Mouse (Mus musculus): ENCODE results near the gene Atg14.
"Not testable (repeated sequence)": the region's sequence is repeated elsewhere in the genome, so short reads cannot be mapped to it uniquely, and the experiment has no call there.

The Atg14 gene

DNA sequence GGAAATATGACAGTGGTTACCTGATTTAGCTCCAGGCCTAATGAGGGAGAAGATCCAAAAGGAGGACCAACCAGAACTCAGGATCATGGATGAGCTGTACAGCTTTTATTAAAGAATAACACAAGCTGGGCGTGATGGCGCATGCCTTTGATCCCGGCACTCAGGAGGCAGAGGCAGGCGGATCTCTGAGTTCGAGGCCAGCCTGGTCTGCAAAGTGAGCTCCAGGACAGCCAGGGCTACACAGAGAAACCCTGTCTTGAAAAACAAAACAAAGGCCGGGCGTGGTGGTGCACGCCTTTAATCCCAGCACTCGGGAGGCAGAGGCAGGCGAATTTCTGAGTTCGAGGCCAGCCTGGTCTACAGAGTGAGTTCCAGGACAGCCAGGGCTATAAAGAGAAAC lies at the start of gene Atg14:
Gene Atg14 (minus strand): TSS at position 101 of the 400 bp plus-strand sequence.
- not testable (repeated sequence) for DNase-seq (ENCODE audit: extremely low read depth, low read depth, low spot score)

DNA sequence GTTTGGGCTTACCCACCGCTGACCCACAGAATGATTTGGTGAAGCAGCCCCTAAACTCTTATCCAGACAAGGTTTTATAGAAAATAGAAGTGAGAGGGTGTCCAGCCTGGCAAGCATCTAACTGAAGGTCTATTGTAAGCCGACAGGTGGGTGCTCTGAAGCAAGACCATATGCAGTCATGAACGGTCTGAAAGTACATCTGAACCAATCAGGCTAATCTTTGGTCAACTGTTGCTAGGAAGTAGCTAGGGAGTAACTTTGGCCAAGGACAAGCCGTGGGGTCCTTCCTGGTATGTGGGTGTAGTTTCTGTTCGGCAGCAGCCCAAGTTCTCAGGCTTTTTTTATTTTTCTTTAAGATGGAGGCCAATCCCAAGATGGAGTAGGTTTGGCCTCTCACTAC lies 48.4 kb upstream of the Atg14 start:
- no peak for DNase-seq (ENCODE audit: extremely low read depth, low read depth, low spot score)

DNA sequence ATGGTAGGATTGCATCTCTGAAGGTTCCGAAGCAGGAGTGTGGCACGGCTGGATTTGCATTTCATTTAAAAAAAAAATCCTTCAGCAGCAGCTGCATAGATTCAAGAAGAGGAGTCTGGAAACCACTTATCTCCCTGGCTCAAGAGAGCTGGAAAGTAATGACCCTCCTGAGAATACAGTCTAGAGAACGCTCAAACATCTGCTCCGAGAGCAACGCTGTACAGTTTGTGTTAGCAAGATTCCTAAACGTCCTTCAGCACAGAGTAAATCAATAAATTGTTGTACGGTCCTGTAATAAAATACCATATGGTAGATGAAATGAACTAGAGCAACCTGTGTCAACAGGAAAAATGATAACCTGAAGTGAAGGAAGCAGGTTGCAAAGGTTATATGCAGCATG lies 42.8 kb upstream of the Atg14 start:
- no peak for DNase-seq (ENCODE audit: extremely low read depth, low read depth, low spot score)

DNA sequence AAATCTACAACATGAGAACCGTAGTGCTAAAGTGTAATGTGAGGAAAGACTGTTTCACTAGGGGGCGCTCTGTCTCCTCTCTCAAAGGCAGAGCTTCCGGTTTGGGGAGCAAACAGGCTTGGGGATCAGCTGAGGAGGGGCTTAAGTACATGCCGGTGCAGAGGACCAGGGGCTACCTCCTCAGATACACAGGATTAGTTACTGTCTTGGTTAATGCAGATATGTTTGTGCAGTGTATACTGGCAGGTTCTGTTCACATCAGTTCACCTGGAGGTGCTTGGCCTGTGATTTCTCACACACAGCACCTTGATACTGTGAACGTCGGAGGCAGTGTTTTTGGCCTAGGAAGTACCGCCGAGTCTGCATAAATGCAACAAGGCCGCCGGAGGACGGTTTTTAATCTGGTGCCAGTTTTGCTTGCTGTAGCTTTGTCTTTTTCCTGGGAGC lies 27.5 kb upstream of the Atg14 start:
- no peak for DNase-seq (ENCODE audit: extremely low read depth, low read depth, low spot score)

DNA sequence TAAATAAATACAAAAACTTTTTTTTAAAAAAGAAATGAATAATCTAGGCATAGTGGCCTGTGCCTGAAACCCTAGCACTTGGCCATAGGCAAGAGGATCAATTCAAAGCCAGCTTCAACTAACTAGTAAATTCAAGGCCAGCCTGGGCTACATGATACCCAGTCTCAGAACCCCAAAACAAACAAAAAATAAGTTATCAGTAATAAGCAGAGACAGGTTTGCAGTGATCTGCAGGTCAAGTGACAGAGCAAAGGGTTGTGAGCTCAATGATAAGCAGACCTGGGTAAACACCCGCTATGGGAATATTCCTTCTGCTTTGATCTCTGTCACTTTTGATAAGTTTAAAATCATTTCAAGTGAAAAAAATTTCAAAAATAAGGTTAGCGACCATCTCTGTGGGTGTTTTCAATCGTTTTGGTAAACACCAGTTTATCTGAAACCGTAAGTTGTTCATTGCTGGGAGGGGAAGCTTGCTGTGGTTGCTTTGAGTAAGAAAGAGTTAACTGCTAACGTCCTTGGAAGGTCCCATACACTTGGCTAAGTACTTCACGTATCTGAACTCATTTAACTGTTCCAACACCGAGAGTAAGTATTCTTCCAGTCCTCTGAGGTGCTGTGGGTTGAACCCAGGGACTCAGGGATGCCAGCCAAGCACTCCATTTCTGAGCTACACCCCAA lies 24.1 kb upstream of the Atg14 start:
- DNase-seq (ENCODE audit: extremely low read depth, low read depth, low spot score) = no peak

DNA sequence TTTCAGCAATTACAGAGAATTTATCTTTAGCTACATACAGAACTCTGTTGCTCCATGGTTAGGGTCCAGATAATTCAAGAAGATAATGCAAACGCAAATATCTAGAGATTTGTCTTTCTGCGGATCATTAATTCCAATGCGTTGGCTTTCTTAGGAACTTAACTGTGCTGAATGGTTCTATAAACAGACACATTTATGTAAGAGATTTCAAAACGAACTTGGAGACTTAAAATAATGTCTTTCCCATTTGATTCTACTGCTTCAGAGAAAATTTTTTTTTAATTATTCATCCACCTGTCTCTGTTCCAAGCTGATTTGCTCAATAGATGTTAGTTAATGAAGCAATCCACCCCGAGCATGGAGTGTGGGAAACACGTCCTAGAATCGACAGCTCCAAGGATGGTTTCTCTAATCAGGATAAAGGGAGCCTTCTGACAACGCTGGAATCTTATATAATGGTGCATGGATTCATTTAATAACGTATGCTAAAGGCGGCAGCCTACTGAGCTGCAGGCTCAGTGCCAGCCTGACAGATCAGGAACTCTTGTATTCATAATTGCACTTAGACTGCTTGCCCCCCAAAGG lies 20.0 kb upstream of the Atg14 start:
- no peak for DNase-seq (ENCODE audit: extremely low read depth, low read depth, low spot score)

DNA sequence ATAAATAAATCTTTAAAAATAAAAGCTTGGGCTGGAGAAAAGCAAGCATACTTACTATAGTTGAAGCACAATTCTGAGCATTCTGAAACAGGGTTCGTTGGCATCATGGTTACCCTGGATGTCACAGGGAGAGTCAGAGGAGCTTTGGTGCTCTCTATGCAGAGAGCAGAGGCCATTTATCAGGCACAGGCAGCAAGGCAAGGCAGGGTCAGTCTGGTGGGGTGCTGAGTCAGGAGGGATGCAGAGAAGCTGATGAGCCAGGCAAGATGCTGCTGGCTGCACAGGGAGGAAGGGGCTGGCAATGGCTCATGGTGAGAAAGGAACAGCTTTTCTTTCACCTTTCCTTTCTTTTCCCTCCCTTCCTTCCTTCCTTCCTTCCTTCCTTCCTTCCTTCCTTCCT lies 19.0 kb upstream of the Atg14 start:
- no peak for DNase-seq (ENCODE audit: extremely low read depth, low read depth, low spot score)

DNA sequence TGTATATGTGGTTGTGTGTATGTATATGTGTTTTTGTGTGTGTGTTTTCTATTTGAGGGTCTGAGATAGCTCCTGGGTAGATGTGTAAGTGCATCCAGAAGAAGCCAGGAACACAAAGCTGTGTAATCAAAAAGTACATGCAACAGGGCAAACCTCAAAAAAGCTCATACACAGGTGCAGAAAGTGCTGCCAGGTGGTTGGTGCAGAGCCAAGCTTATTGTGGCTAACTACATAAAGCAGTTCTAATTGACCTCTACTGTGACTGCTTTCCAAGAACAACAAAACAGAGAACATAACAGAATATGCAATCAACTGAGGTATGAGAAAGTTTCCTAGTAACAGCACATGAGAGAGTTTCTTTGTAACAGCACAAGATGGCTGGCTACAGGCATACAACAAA lies 13.9 kb upstream of the Atg14 start:
- no peak for DNase-seq (ENCODE audit: extremely low read depth, low read depth, low spot score)

DNA sequence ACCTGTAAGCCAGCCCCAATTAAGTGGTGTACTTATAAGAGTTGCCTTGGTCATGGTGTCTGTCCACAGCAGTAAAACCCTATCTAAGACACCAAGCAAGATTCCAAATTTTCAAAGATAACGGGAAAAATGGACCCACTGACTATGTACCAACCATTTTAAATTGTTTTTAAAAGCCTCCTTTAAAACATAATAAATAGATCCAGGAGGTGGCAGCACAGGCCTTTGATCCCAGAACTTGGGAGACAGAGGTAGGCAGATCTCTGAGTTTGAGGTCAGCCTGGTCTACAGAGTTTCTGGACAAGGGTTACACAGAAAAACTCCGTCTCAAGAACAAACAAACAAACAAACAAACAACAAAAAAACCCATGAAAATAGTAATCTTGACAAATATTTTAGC lies 11.2 kb upstream of the Atg14 start:
- no peak for DNase-seq (ENCODE audit: extremely low read depth, low read depth, low spot score)

DNA sequence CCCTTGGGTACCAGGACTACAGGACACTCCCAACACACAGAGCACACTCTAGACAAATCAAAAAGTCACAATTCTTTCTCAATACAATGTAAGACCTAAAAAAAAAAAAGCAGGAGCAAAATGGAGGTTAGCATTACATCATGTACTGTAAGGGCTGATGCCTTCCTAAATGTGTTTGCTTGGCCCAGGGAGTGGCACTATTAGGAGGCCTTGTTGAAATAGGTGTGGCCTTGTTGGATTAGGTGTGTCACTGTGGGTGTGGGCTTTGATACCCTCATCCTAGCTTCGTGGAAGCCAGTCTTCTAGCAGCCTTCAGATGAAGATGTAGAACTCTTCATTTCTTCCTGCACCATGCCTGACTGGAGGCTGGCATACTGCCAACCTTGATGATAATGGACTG lies 10.8 kb upstream of the Atg14 start:
- no peak for DNase-seq (ENCODE audit: extremely low read depth, low read depth, low spot score)

DNA sequence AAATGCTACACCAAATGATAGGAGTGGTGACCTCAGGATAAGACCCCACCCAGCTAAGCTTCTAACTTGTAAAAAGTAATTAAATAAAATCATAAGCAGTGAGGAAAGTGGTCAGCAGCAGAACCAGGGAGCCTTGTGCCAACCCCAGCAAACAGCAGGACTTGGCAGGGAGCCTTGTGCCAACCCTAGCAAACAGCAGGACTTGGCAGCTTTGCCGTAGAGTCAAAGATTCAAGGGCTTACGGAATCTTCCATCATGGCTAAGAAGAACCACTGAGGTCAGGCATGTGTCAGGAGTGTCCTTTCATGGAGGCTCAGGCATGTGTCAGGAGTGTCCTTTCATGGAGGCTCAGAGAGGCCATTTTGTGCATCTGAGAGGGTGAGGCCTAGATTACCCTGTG lies 7.6 kb upstream of the Atg14 start:
- DNase-seq (ENCODE audit: extremely low read depth, low read depth, low spot score) = no peak

DNA sequence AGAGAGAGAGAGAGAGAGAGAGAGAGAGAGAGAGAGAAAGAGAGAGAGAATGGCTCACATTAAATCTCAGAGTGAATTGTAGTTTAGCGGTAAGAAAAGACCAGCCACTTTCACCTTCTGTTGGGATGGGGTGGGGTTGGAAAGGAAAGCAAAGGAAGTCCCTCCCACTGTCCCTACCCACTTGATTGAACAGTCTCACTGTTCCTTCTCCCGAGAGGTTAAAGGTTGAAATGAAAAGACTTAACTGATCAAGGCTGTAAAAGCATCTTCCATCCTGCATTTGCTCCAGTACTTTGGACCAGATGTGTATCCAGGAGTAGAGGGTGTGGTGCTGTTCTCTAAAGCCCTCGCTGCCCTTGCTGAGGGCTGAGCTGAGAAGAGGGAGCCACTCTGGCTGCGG lies 6.2 kb upstream of the Atg14 start:
- no peak for DNase-seq (ENCODE audit: extremely low read depth, low read depth, low spot score)

DNA sequence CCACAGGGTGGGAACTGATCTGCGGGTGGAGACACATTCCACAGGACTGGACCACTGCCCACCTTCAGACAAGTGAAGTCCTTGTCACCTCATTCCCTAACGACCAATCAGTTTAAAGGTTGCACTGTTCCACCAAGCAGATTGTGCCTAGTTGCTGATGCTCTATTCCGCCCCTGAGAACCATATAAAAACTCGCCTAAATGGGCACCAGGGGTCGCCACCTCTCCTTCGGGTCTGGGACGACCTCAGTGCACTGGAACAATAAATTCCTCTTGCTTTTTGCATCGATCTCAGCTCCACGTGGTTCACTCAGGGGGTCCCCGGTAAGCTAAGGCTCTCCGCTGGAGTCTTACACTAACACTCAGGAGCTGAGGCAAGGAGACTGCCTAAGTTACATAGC lies 4.3 kb upstream of the Atg14 start:
- no peak for DNase-seq (ENCODE audit: extremely low read depth, low read depth, low spot score)

DNA sequence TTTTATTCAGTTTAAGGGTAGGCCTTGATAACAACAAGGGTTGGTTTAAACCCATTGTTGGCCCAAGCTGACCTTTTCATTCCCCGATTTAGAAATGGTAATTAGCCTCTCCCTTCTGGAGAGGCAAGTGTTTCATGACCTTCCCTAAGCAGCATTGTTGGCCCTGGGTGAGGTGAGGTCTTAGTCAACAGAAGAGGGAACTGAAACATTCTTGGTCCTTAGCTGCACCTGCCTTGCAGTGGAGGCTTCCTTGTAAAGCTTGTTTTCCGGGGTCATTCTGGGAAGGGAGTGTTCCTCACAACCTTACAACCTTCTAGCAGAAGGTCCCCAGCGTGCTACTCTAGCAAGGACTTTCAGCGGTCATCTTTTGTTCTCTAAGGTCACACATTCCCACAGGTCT lies 2.3 kb upstream of the Atg14 start:
- no peak for DNase-seq (ENCODE audit: extremely low read depth, low read depth, low spot score)

DNA sequence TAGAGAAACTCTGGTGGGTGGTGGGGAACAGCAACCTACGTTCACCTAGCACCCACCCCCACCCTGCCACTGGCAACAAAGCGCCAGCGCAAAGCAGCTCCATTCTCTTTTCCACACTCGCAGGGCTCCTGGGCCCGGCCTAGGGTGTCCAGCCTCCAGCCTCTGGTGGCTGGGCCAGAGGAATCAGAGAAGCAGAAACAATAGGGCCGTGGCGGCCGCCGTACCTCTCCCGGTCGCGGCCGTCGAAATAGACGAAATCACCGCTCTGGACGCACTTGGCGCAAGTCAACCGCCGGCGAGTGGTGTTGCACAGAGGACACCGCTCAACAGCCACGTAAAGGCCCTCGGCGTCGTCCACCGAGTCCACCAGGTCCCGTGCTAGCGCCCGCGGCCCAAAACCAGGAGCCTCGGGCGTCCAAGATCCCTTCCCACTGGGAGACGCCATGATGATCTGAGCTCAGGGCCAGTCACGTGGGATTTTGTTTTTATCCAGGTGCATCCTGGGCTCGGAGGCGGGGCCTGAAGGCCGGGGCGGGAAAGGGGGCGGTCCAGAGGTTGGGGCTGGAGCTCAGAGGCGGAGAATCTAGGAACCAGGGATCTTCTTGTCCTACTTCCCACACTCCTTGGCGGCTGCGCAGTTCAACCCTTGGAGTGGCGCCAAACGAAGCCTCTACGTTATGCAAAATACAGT lies 2.3 kb downstream of the Atg14 start:
- peak; percentile 74 for DNase-seq (ENCODE audit: extremely low read depth, low read depth, low spot score)

DNA sequence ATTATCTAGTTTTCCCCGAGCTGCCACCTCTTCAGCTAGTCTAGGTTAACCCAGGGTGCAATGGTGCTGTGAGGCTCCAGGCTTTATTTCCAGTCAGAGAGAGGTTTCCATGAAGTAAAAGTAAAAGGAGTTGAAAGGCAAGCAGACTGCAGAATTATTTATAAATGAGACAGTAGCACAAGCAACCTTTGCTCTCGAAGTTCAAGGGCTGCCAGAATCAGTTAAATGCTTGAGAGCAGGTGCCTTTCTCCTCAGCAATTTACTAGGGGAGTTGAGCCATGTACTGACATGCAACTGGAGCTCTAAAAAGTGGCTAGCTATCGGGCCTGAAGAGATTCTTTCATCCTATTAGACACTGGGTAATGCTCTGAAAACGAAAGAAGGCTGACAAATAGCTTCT lies 7.3 kb downstream of the Atg14 start:
- no peak for DNase-seq (ENCODE audit: extremely low read depth, low read depth, low spot score)

DNA sequence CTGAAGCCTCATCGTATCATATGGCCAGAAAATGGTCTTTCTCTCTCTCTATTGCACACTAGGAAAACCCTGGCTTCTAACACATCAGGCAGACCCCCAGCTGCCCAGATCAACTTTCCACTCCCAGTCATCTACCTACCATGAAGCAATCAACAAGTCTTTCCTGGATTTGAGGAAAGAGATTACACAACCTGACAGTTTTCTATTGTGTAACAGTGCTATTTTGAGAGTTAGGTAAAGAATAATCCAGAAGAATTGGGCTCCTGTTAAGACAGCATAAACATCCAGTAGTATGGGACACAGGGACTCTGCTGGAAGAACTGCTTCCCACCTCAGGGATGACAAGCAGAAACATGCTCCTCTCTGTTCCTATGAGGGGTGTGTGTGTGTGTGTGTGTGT lies 7.9 kb downstream of the Atg14 start:
- peak; percentile 74 for DNase-seq (ENCODE audit: extremely low read depth, low read depth, low spot score)

DNA sequence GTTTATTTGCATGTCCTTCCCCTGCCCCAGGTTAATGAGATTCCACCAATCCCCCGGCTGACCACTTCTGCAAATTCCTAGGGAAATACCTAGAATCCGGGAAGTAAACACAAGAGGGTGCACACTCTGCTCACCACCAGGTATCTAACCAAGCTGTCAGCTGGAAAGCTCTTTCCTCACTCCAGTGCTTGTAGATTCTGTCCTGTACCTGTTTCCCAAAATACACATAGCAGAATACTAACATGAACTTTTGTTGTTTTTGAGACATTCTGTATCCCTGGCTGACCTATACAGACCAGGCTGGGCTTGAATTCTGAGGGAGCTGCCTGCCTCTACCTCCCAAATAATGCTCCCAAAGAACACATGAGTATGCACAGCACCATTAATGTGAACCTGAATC lies 9.7 kb downstream of the Atg14 start:
- DNase-seq (ENCODE audit: extremely low read depth, low read depth, low spot score) = no peak

DNA sequence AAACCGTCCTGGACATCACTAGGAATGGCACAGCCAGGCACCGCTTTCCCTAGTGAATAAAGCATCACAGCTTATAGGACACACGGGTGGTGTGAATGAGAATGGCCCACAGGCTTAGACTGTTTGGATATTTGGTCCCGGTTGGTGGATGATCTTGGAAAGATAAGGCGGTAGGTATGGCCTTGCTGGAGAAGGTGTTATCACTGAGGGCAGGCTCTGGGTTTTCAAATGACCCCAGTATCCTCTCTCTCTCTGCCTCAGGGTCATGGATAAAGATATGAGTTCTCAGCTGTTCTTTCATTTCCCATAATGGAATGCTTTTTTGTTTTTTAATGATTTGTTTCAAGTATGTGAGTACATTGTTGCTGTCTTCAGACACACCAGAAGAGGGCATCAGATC lies 15.2 kb downstream of the Atg14 start:
- no peak for DNase-seq (ENCODE audit: extremely low read depth, low read depth, low spot score)

DNA sequence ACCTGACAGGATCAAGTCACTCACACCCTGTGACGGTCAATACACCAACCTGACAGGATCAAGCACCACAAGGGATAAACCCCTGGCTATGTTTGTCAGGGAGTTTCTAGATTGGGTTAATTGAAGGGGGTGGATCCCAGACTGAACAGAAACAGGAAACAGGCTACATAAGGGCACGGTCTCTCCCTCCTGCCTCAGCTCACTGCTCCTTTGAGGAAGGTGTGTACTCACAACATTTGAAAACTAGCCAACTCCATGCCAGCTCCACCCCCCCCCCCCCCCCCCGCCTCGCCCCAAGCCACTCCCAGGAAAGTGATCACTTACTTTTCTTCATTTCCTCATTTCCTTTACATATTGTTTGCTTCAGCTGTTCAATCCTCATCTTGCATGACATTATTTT lies 16.2 kb downstream of the Atg14 start:
- DNase-seq (ENCODE audit: extremely low read depth, low read depth, low spot score) = no peak

DNA sequence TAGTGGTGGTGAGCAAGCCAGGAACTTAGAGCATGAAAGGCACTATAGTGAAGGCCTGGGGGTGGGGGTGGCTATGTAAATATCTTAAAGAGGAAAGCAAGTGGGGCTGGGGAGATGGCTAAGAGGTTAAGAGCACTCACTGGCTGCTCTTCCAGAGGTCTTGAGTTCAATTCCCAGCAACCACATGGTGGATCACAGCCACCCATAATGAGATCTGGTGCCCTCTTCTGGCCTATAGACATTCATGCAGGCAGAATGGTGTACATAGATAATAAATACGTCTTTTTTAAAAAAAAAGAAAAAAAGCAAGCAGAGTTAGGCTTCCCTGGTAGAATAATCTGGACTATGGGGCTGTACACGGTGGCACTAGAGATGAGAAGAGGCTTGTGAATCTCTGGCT lies 17.1 kb downstream of the Atg14 start:
- no peak for DNase-seq (ENCODE audit: extremely low read depth, low read depth, low spot score)

DNA sequence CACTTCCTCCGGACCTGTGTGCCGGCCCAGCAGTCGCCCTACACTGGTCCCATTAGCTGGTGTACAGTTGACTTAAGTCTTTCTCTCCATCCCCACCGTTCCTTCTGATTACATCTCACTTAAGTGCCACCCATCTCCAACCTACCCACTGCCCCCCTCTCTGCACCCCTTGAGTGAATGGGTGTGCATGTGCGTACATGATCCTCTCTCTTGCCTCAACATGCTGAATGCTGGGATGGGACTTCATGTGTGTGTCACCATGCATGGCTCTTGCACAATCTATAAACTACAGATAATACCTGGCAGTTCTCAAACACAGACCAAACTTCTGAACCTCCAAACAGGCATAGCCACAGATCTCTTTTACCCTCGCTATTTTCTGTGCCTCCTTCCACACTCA lies 18.8 kb downstream of the Atg14 start:
- no peak for DNase-seq (ENCODE audit: extremely low read depth, low read depth, low spot score)

DNA sequence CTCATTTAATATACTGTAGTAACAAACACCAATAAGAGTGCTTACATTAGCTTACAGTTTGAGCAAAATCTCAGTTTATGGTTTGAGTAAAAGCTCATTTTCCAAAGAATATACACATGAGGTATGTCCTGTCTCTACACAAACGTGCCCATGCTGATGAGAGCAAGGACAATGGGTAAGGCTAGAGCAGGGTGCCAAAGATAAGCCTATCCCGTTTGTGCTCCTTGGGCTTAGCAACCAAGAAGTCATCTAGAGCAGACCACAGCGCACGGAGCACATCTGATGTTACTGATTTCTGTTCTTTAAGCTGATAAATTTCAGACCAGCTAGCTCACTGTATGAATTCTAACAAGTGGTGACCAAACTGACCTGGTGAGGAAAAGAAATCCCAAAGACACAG lies 25.6 kb downstream of the Atg14 start:
- no peak for DNase-seq (ENCODE audit: extremely low read depth, low read depth, low spot score)
